Mouse (Mus musculus) hindbrain, embryonic 15.5 days (tissue): ENCODE measurements around the gene Helz. TPM values are rescaled to one million over a fixed set of nuclear protein-coding genes. Genes with fewer than 3 reads are reported as not detected.

Source experiments
- ATAC-seq: fragments of 200-750 bp; cut with Nextera tagmentation; 2 replicates; pipeline ENCODE4 v1.8.0; 2017; ENCODE audit warnings: low read depth, moderate number of reproducible peaks, moderate TSS enrichment; ENCODE audit not compliant: low FRiP score
- H3K27ac ChIP-seq: fragments of 300-500 bp; sonication (generic); replicated peaks from 2 replicates; pipeline ENCODE4 v1.5.1; 2015; ENCODE audit warnings: mild to moderate bottlenecking, inconsistent platforms
- H3K27me3 ChIP-seq: fragments of 300-500 bp; sonication (generic); 2 replicates; pipeline ENCODE4 v1.6.1; 2015; ENCODE audit warnings: control low read depth, inconsistent platforms
- H3K36me3 ChIP-seq: fragments of 300-500 bp; sonication (generic); 2 replicates; pipeline ENCODE4 v1.6.1; 2015; ENCODE audit warnings: control low read depth, inconsistent platforms
- H3K4me1 ChIP-seq: fragments of 300-500 bp; sonication (generic); replicated peaks from 2 replicates; pipeline ENCODE4 v1.6.1; 2015; ENCODE audit warnings: control low read depth, inconsistent platforms
- H3K4me2 ChIP-seq: fragments of 300-500 bp; sonication (generic); 2 replicates; pipeline ENCODE4 v1.6.1; 2015; ENCODE audit warnings: moderate library complexity, mild to moderate bottlenecking, inconsistent platforms
- H3K4me3 ChIP-seq: fragments of 300-500 bp; sonication (generic); 2 replicates; pipeline ENCODE4 v1.5.1; 2015; ENCODE audit warnings: mild to moderate bottlenecking, inconsistent platforms
- H3K9ac ChIP-seq: fragments of 300-500 bp; sonication (generic); 2 replicates; pipeline ENCODE4 v1.6.1; 2015; ENCODE audit warnings: inconsistent platforms
- H3K9me3 ChIP-seq: fragments of 300-500 bp; sonication (generic); 2 replicates; pipeline ENCODE4 v1.6.1; 2016; ENCODE audit warnings: control low read depth, inconsistent platforms
- WGBS: fragments of 180-500 bp; shearing (Covaris S2); methylation state at CpG from one replicate; pipeline ENCODE4 v1.1.7; 2015; 5-methylcytosine and 5-hydroxymethylcytosine counted together
- microRNA-seq: library from miRNA; unstranded; fragments of <30 nt; microRNA quantifications from one replicate; pipeline ENCODE4, GENCODE M21; 2016
- polyA plus RNA-seq: library from polyadenylated mRNA; unstranded; fragments of >200 nt; fragmentation: Nextera tagmentation; extraction: Ambion mirVana; gene quantifications from 2 replicates; pipeline ENCODE4 v1.2.1, GENCODE M21; 2015

Gene Helz
- polyA plus RNA-seq, 1 experiment from 2014 or later, result 16.8 TPM

GRCm38 (mm10) chr11:107738418-107739099 is 190.8 kb downstream of the Helz start:
- Histone ChIP-seq H3K27me3 (no peaks in the 10 kb centered on the region), H3K9me3 (no peaks in the 10 kb centered on the region), H3K4me2 (no peak overlapping the region), H3K27ac (no peak overlapping the region), H3K9ac (no peak overlapping the region), H3K4me1 (peaks cover 18% of the 10 kb centered on the region), H3K36me3 (peaks cover 36% of the 10 kb centered on the region), H3K4me3 (no peak overlapping the region)
- WGBS, result 82% methylated on average over 20 of the region's 20 CpGs
- no peak for ATAC-seq

- Histone ChIP-seq H3K9me3 (no peaks in the 10 kb centered on the region), H3K4me1 (peaks cover 22% of the 10 kb centered on the region), H3K4me3 (no peak overlapping the region), H3K9ac (no peak overlapping the region), H3K4me2 (no peak overlapping the region), H3K36me3 (peaks cover 4% of the 10 kb centered on the region), H3K27ac (no peak overlapping the region), H3K27me3 (no peaks in the 10 kb centered on the region)
- WGBS, result 34% methylated on average over 3 of the region's 3 CpGs
- no peak for ATAC-seq
Observed at GRCm38 (mm10) chr11:107743100-107743499, 195.4 kb downstream of the Helz start.

Small RNA genes lying within 50 kb of the gene (microRNA-seq; reads per million reads assigned to microRNA genes)
- not detected for gene Mir6932

Other genes with a start within 250 kb of the Helz start
- gene Pitpnc1, start 77.2 kb upstream of the Helz start, polyA plus RNA-seq, result 38.3 and 39.2 TPM in 2 replicates
- gene Psmd12, start 68.4 kb upstream of the Helz start, polyA plus RNA-seq, result 149 and 153 TPM in 2 replicates
- gene Cacng1, start 168.6 kb downstream of the Helz start, polyA plus RNA-seq, result 0.38 and 0.43 TPM in 2 replicates
- gene Cacng4, start 246.6 kb downstream of the Helz start, polyA plus RNA-seq, result 67.7 and 81.1 TPM in 2 replicates